Mouse (Mus musculus) CH12.LX (cell line): ENCODE results near the gene Slc24a3.

Experiments
- CTCF ChIP-seq, 2 experiments: IDR thresholded peaks in 1 of 2; conservative IDR thresholded peaks in 1 of 2; 2 replicates each; pipeline ENCODE4 v1.5.1; 2011 to 2012; ENCODE audit warnings: low read depth in 2 of 2, low read length in 2 of 2, improper control_type of control experiment in 1 of 2, inconsistent platforms in 1 of 2, mild to moderate bottlenecking in 1 of 2, moderate library complexity in 1 of 2
- E2F4 ChIP-seq: IDR thresholded peaks from 2 replicates; pipeline ENCODE4 v1.6.1; 2011; ENCODE audit warnings: low read depth, low read length, improper control_type of control experiment; ENCODE audit not compliant: insufficient replicate concordance
- ELF1 ChIP-seq: IDR thresholded peaks from 2 replicates; pipeline ENCODE4 v1.6.1; 2014; ENCODE audit warnings: low read depth, mild to moderate bottlenecking, inconsistent platforms, low read length, improper control_type of control experiment
- HCFC1 ChIP-seq: IDR thresholded peaks from 2 replicates; pipeline ENCODE4 v1.6.1; 2012; ENCODE audit warnings: low read depth, mild to moderate bottlenecking, inconsistent platforms, low read length, improper control_type of control experiment
- JUN ChIP-seq: IDR thresholded peaks from 2 replicates; pipeline ENCODE4 v1.6.1; 2011; ENCODE audit warnings: low read depth, mild to moderate bottlenecking, low read length, improper control_type of control experiment, moderate library complexity; ENCODE audit not compliant: insufficient read depth
- KAT2A ChIP-seq: IDR thresholded peaks from 2 replicates; pipeline ENCODE4 v1.6.1; 2012; ENCODE audit warnings: low read length, improper control_type of control experiment, inconsistent platforms; ENCODE audit not compliant: insufficient replicate concordance
- MYC ChIP-seq: IDR thresholded peaks from 2 replicates; pipeline ENCODE4 v1.6.1; 2011; ENCODE audit warnings: low read depth, mild to moderate bottlenecking, improper control_type of control experiment, low read length
- POLR2A ChIP-seq: IDR thresholded peaks from 2 replicates; pipeline ENCODE4 v1.6.1; 2011; ENCODE audit warnings: low read depth, mild to moderate bottlenecking, improper control_type of control experiment, low read length
- POLR2AphosphoS2 ChIP-seq: IDR thresholded peaks from 2 replicates; pipeline ENCODE4 v1.6.1; 2011; ENCODE audit warnings: low read depth, low read length, improper control_type of control experiment
- RAD21 ChIP-seq: IDR thresholded peaks from 2 replicates; pipeline ENCODE4 v1.6.1; 2011; ENCODE audit warnings: low read depth, mild to moderate bottlenecking, low read length, improper control_type of control experiment, moderate library complexity
- SIN3A ChIP-seq: IDR thresholded peaks from 2 replicates; pipeline ENCODE4 v1.6.1; 2012; ENCODE audit warnings: low read length, improper control_type of control experiment, inconsistent platforms
- USF1 ChIP-seq: IDR thresholded peaks from 2 replicates; pipeline ENCODE4 v1.6.1; 2014; ENCODE audit warnings: low read depth, mild to moderate bottlenecking, inconsistent platforms, low read length, improper control_type of control experiment
- ZKSCAN1 ChIP-seq: IDR thresholded peaks from 2 replicates; pipeline ENCODE4 v1.6.1; 2012; ENCODE audit warnings: low read depth, inconsistent platforms, low read length, improper control_type of control experiment, borderline replicate concordance
- ZNF384 ChIP-seq: IDR thresholded peaks from 2 replicates; pipeline ENCODE4 v1.6.1; 2012; ENCODE audit warnings: low read depth, low read length, improper control_type of control experiment, inconsistent platforms

DNA sequence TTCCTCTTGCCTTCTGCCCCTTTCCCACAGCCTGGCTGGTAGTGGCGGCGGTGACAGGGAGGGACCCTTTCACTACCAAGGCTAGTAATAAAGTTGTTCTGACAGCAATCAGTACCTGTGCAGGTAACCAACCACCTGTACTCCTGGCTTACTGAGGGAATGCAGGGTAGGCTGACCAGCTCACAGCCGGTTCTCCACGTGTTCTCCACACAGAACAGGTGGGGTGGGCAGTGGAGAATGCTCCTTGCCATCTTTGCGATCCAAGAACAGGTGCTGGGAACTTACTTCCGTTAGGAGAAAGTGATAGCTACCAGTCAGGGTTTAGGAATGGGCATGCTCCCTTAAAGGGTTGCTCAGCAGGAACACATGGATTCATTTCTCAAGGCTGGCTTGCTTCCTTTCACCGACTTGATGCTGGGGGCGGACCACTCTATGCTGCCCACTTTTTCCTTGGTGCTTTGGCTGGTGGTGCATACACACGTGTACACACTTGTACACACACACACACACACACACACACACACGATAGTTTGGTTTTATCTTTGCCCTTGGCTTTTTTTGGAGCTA, 934 bp downstream of the Slc24a3 start:
- no peak for TF ChIP-seq POLR2A
- no peak for TF ChIP-seq RAD21
- no peak for TF ChIP-seq POLR2AphosphoS2
- TF ChIP-seq CTCF (conservative IDR thresholded peaks at IDR 0.05 in 1 of 2, IDR thresholded peaks at IDR 0.05 in 1 of 2; ENCODE audit: low read depth in 2 of 2, low read length in 2 of 2): no peak
- no peak for TF ChIP-seq USF1
- no peak for TF ChIP-seq SIN3A
- TF ChIP-seq ZNF384: no peak
- TF ChIP-seq ZKSCAN1: no peak
- no peak for TF ChIP-seq KAT2A
- TF ChIP-seq MYC: no peak
- TF ChIP-seq HCFC1: no peak
- no peak for TF ChIP-seq ELF1
- no peak for TF ChIP-seq JUN
- TF ChIP-seq E2F4: no peak
